16 mouse cellular contexts compared by ENCODE assay signal in the genomic region with DNA sequence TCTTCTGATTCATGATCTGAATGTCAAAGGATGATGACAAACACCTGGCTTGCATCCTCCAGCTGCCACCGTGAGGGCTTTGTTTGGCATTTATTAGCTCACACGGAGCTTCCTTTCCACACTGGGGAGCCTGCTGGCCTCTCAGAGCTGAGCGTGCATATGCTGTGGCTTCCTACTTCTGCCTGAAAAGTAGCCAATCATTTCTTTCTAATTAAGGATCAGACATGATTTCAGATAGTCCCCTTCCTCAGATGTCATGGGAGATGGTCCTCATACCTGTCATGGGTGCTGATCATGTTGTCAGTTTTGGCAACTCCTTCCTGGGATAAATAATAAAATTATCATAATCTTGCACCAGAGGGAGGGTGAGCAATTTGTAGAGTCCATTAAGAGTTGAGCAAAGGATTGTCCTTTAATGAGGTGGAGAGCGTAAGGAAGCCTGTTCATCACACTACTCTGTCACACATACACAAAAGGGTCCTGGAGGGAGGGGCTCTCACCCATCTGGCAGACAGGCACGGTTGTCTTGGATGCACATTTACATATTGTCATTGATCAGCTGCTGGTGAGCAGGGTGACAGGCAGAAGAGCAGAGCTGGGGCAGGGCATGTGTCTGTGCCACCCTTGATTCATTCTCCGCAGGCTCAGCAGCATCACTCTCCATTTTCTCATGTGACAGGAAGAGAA.
DNase-seq lines count a peak whose midpoint lies in the region; ATAC-seq and TF ChIP-seq lines count a peak whose summit lies in the region.
"Had no signal": no experiment of that assay in that cellular context is flagged by ENCODE, and none has a peak within 500 bp of the region (broad histone marks: within the 10 kb centered on the region; RNA-seq: fewer than 3 reads in every experiment).

No protein-coding gene starts in this region.

- no peaks in the 10 kb centered on the region for H3K27me3 ChIP-seq in forebrain, embryonic 15.5 days
- no peaks in the 10 kb centered on the region for H3K27me3 ChIP-seq in hindbrain, postnatal 0 days (ENCODE audit: insufficient read depth, low read length)
- peaks cover 4% of the 10 kb centered on the region; the same call in 1 of the 2 replicates for H3K27me3 ChIP-seq in neural tube, embryonic 13.5 days

- no peak for TF ChIP-seq CTCF in hindbrain, postnatal 0 days (IDR thresholded peaks at IDR 0.05; ENCODE audit: low read depth)

- 19% methylated on average over 6 of the region's 6 CpGs for WGBS in forebrain, embryonic 15.5 days
- 17% methylated on average over 6 of the region's 6 CpGs for WGBS in hindbrain, postnatal 0 days
- 14% methylated on average over 6 of the region's 6 CpGs for WGBS in neural tube, embryonic 13.5 days

- peak; percentile 39 for DNase-seq in embryo, embryonic 10.5 days (ENCODE audit: low spot score)
- no peak for DNase-seq in embryo, embryonic 9.5 days (ENCODE audit: extremely low spot score)
- DNase-seq in hindbrain, postnatal 0 days (ENCODE audit: low spot score): peak; percentile 30
- no peak for DNase-seq in gastrocnemius, postnatal 36 days
- no peak for DNase-seq in cerebellum, postnatal 36 days
- DNase-seq in adrenal gland, adult 8-10 months: no peak
- DNase-seq: cerebellum, adult 18-20 months; embryo, embryonic 11 days; heart, adult 2 months; heart, postnatal 10 days; kidney, postnatal 4 days; liver, postnatal 0 days had no signal

- intact Hi-C loops in gastrocnemius, postnatal 36 days (cut with DNase I): no loop called here

- H3K4me3 ChIP-seq in forebrain, embryonic 15.5 days: no peak overlapping the region
- H3K4me3 ChIP-seq in hindbrain, postnatal 0 days (ENCODE audit: low read length): no peak overlapping the region
- H3K4me3 ChIP-seq in neural tube, embryonic 13.5 days: no peak overlapping the region
- H3K4me3 ChIP-seq: heart, adult 2 months had no signal

- H3K9ac ChIP-seq in forebrain, embryonic 15.5 days (replicated peaks): no peak overlapping the region
- no peak overlapping the region for H3K9ac ChIP-seq in hindbrain, postnatal 0 days (replicated peaks; ENCODE audit: low read length)
- H3K9ac ChIP-seq in neural tube, embryonic 13.5 days: no peak overlapping the region
- H3K9ac ChIP-seq: liver, postnatal 0 days had no signal

- peaks cover 6% of the 10 kb centered on the region for H3K4me1 ChIP-seq in forebrain, embryonic 15.5 days
- 0 out of 2 replicates have a peak, but pooled peaks cover 6% of the 10 kb centered on the region for H3K4me1 ChIP-seq in hindbrain, postnatal 0 days (ENCODE audit: insufficient read depth, low read length)
- H3K4me1 ChIP-seq in neural tube, embryonic 13.5 days (replicated peaks): peaks cover 22% of the 10 kb centered on the region

- H3K9me3 ChIP-seq in forebrain, embryonic 15.5 days: no peaks in the 10 kb centered on the region
- no peaks in the 10 kb centered on the region for H3K9me3 ChIP-seq in hindbrain, postnatal 0 days (ENCODE audit: low read length)
- H3K9me3 ChIP-seq in neural tube, embryonic 13.5 days: no peaks in the 10 kb centered on the region

- H3K27ac ChIP-seq in forebrain, embryonic 15.5 days (replicated peaks): no peak overlapping the region
- no peak overlapping the region for H3K27ac ChIP-seq in hindbrain, postnatal 0 days
- peak overlapping the region; percentile 3; the same call in 1 of the 2 replicates for H3K27ac ChIP-seq in neural tube, embryonic 13.5 days (replicated peaks)
- H3K27ac ChIP-seq: heart, adult 2 months; macrophage had no signal

- H3K4me2 ChIP-seq in forebrain, embryonic 15.5 days (replicated peaks): no peak overlapping the region
- H3K4me2 ChIP-seq in hindbrain, postnatal 0 days (ENCODE audit: low read depth, low read length): no peak overlapping the region
- H3K4me2 ChIP-seq in neural tube, embryonic 13.5 days: no peak overlapping the region

- peak; percentile 73 for ATAC-seq in forebrain, embryonic 15.5 days (replicated peaks)
- ATAC-seq in hindbrain, postnatal 0 days: peak; percentile 80
- peak; percentile 88 for ATAC-seq in neural tube, embryonic 13.5 days (ENCODE audit: low read depth)
- ATAC-seq: intestine, postnatal 0 days; liver, postnatal 0 days had no signal

- H3K36me3 ChIP-seq in forebrain, embryonic 15.5 days: no peaks in the 10 kb centered on the region
- no peaks in the 10 kb centered on the region for H3K36me3 ChIP-seq in hindbrain, postnatal 0 days (ENCODE audit: insufficient read depth, low read length)
- H3K36me3 ChIP-seq in neural tube, embryonic 13.5 days: no peaks in the 10 kb centered on the region

Comparison
In these comparisons a context has a peak if more than half of its experiments do, and no peak if none do; other contexts are left out.
1. DNase-seq: peak in embryo, embryonic 10.5 days (single experiment) and hindbrain, postnatal 0 days (single experiment); none in embryo, embryonic 9.5 days (single experiment), gastrocnemius, postnatal 36 days (0 of 2), cerebellum, postnatal 36 days (0 of 2) and adrenal gland, adult 8-10 months (single experiment).
2. Peak in every context shown above with its lines, with median percentiles within 50 percentile points of each other: ATAC-seq.